Mouse (Mus musculus): Measurements from ENCODE around the gene 1700084M14Rik.
"Not testable (repeated sequence)": the region's sequence is repeated elsewhere in the genome, so short reads cannot be mapped to it uniquely, and the experiment has no call there.

Gene 1700084M14Rik

DNA sequence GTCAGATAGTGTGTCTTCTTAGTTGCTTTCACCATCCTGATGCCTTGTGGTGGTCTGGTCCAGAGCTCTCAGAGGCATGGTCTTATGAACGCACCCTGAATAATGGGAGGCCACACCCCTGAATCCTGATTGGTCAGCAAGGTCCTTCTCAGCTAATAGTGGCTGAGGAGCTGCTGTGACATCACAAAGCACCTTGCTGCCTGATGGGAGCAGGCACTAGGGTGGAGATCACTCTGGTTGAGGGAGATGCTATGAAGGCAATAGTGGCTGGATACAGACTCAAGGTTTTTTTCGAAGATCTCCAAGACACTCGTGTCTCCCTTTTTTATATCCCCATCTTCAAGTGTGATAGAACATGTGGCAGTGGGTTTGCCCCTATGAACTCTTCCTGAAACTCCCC lies at the start of gene 1700084M14Rik:
Gene 1700084M14Rik (minus strand): TSS at position 101 of the 400 bp plus-strand sequence.
- not testable (repeated sequence) for DNase-seq (ENCODE audit: low spot score in 2 of 2)

Data from urinary bladder, adult 18-20 months (tissue).